Mouse (Mus musculus) natural killer cell, adult 2 months (primary cell): ENCODE results near the gene Il15.

Source experiments
- DNase-seq, 2 experiments: peaks; one replicate each; pipeline ENCODE4 v3.0.0; 2022; ENCODE audit warnings: low spot score in 2 of 2

Il15 gene

DNA sequence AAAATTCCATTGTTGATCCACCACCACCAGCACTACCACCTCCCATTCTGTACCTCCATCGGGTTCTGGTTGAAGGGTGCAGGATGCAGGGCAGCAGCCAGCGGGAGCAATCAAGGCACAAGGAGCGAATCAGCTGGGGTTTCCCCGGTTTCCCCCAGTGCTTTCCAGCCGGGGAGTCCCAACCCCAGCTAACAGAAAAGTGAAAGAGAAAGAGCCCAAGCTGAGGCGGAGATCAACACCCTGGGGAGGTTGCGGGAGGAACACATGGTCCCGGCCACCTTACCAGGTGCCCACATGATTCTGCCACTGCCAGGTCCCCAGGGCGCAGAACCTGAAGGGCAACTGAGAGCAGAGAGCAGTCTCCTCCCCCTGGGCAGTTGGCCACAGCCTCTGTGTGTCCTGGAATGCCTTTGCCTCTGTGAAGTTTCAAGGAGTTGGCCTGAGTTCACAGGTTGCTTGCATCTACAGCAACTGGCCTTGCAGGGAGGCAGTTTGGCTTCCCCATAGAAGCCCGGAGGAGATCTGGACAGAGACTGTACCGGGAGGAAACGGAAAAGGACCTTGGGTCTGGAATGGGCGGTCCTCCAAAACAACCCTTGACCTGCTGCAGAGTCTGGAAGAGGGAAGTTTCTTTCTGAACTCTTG, at the start of gene Il15:
Gene Il15, minus strand, starts transcription at position 537 of the 645 bp plus-strand sequence.
- peak; percentile 49 to 52 for DNase-seq

DNA sequence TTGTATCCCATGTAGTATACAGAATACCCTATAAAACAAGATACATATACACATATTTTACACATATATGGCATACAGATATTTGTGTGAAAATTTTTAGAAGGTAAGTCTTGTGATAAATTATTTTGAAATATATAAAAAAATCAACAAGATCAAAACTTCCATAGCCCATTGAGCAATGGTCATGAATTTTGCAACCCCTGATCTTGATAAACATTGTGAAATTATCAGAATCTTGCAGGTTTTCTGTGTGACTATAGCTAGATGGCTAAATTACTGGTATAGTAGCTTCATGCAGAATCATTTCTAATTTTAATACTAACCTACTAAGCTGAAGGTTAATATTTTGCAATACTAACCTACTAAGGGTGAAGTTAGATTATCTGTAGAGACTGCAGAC, 41.9 kb upstream of the Il15 start:
- DNase-seq = no peak

- no peak for DNase-seq
Observed at GRCm38 (mm10) chr8:82416587-82417340, 13.7 kb upstream of the Il15 start.

GRCm38 (mm10) chr8:82415485-82415884, 12.5 kb upstream of the Il15 start:
- no peak for DNase-seq

GRCm38 (mm10) chr8:82410135-82410534, 7.1 kb upstream of the Il15 start:
- DNase-seq = no peak

DNA sequence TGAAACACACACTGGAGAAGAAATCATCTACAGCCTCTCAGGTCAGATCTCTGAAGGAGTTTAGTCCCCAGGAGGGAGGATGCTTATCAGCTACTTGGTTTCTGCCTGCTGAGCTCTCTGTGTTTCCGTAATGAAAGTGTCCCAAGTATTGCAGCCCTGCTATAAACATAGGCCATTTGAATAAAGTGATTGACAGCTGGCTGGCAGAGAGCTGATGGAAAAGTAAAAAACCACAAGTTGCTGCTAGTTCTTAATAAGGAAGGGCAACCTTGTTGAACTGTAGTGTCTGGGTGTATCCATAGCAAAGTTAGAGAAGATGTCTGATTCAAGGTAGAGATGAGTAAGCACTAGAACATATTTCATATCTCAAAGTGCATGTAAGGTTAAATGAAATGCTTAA, 4.0 kb upstream of the Il15 start:
- no peak for DNase-seq

DNA sequence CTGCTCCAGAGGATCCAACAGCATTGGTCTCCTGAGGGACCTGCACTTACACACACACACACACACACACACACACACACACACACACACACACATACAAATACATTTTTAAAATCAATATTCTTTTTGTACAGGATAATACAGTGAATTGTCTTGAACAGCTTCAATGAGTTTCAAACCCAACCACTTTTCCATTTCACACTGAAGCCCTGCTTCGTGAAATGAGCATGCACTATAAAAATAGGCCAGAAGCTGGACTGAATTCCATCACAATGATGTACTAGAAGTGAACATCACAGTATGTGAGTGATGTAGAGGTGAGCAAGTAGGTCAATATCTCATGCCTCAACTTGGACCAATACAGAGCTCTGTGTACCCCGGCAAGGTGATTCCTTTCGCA, 1.0 kb upstream of the Il15 start:
- DNase-seq = no peak

- no peak for DNase-seq
Observed at GRCm38 (mm10) chr8:82402261-82402685, 749 bp downstream of the Il15 start.

DNA sequence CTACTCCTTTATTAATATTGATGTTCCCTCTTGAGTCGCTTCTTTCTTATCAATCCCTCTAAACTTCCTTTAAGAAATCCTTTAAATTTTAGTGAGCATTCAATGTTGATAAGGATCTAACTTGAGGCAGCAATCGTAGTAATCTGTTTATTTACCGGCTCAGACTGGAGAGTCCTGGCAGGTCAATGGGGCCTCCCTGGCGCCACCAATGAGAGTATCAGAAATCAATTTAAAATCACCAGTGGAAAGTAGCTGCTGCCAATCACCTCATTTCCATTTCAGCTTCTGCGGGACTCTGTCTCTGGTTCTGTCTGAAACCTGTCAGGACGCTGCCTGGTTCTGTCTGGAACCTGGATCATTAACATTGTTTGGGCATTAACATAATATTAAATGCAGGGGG, 1.5 kb downstream of the Il15 start:
- no peak for DNase-seq

DNA sequence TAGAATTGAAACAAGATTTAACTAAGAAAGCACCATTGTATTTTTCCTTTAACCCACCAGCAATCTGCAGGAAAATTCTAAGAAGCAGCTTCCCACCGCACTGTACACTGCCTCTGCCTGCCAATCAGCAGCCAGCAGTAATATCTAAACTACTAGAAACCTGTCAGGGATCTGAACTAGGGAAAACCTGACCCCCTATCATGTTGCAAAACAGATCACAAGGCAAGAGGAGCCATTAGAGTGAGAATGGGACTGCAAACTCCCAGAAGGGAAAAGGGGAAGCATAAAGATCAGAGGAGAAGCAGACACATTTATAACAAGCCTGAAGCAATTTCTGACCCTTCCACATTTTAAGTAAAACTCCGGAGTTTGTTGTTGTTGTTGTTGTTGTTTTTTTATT, 2.0 kb downstream of the Il15 start:
- no peak for DNase-seq

DNA sequence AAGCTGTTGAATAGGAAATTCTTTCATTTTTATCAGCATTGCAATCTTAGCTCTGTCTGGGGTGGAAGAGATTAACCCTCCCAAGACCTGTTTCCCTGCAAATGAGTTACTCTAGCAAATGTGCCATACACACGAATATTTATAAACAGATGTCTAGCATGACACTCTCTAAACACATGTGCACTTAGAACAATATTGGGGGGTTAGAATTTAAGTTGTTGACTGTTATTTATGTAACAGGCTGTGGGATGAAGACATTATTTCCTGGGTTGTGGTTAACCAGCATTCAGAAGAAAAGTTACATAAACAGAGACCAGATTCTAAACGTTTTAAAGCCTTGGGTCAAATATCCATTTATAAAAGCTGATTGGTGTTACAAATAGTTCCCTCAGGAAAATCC, 2.6 kb downstream of the Il15 start:
- no peak for DNase-seq

DNA sequence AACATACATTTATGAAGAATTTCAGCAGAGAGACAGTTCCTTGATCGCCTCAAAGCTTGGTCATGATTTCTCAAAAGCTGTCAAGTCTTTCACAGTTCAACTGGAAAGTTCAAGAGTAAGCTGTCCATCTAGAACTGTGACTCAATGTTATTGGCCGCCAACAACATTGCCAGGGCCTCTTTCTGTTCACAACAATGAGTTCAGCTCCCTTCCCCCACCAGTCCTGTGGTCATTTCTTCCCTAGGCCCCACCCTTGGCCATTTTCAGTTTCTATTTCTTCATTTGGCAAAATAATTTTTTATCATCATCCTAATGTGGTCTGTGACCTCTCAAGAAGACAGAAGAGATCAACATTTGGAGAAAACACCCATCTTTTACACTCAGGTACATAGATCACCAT, 4.5 kb downstream of the Il15 start:
- peak in 1 of 2 experiments; percentile 42 for DNase-seq

GRCm38 (mm10) chr8:82391258-82391657, 11.8 kb downstream of the Il15 start:
- no peak for DNase-seq

GRCm38 (mm10) chr8:82388356-82388902, 14.6 kb downstream of the Il15 start:
- DNase-seq = no peak

DNA sequence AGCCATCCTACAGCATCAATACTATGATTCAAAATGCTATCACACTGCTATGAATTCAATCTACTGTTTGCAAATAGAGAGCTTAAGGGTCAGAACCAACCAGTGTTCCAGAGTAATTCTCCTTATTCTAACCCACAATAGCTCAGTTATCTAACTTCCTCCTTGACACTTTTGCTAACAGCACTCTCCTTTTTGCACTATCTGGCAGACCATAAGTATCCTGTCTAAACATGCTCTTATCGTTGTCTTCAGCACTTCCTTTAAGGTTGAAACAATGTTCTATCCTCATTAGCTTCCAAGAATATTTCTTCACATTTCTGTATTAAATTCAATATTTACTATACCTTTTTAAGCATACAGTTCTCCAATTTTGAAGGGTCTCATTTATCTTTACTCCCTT, 15.4 kb downstream of the Il15 start:
- no peak for DNase-seq

DNA sequence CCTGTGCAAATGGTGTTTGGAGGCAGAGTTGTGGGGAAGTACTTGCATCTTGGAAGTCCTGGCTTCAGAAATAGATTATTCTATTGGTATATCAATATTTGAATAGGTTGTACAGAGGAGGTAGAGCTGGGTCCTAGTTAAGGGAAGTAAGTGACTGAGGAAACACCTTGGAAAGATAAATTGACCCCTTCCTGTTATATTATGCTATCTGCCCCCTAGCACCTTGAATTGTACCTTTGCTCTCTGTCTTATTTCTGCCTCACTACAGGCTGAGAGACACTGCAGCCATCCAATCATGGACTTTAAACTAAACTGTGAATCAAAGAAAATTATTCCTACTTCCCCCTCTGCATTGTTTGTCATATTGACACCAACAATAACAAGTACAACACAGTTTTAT, 17.2 kb downstream of the Il15 start:
- DNase-seq = no peak

GRCm38 (mm10) chr8:82384458-82385234, 18.4 kb downstream of the Il15 start:
- DNase-seq = no peak

- DNase-seq = peak in 1 of 2 experiments; percentile 25
Observed at GRCm38 (mm10) chr8:82383346-82383745, 19.7 kb downstream of the Il15 start.

- DNase-seq = no peak
Observed at GRCm38 (mm10) chr8:82382316-82382715, 20.7 kb downstream of the Il15 start.

DNA sequence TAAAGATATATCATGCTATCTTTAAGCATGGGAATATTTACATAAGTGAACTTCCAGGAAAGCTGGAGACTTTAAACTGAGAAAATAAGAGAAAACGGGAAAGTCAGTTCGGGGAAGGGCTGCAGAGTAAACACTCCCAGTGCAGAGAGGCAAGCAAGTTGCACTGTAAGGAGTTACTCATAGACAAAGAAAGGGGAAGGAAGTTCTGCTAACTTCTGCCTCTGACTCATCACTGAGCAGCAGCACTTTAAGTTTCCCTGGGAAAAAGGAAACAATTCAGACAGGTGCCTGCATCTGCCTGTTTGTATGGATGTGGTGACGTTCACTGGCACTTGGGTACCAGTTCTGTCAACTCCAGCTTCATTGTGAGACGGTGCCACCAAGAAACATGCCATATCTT, 28.6 kb downstream of the Il15 start:
- no peak for DNase-seq

DNA sequence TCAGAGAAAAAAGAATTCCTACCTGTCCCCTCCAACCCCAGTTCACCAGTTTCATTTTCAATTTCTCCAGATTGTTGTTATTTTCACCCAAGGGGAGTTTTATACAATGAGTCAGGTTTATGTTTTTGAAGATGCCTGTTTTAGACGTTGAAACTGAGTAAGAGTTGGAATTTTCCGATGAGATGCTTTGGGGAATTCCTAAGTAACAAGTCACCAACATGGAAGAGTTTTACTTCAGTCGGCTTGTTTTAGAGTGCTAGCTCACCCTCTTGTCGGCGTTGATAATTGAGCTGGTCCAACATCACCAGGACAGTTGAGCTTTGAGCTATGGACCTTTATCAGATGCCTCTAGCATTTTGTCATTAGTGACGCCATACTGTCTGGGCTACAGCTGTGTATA, 30.2 kb downstream of the Il15 start:
- no peak for DNase-seq

DNA sequence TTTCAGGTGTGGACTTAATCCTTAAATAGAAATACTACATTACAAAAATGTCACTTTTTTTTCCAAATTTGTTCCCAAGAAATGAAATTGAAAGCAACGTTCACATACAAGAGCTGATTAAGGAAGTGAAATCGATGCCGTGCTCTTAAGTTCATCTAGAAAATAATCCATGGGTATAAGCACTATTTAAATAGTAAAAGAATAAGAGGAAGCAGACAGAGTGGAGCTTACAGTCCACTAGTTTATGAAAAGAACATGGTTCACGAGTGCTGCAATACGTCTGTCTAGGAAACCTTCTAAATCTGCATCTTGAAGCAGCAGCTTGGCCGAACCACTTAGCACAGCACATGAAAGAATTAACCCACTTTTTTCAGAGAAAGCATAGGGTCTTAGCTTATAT, 32.4 kb downstream of the Il15 start:
- DNase-seq = no peak
